Mouse (Mus musculus) midbrain, embryonic 11.5 days (tissue): Measurements from ENCODE around the gene Gemin8. TPM values are rescaled to one million over a fixed set of nuclear protein-coding genes. Genes with fewer than 3 reads are reported as not detected.
A peak's percentile ranks its signal among the peaks of the same experiment; 100 is the strongest.

Experiments used
- ATAC-seq: fragments of 200-750 bp; cut with Nextera tagmentation; 2 replicates; pipeline ENCODE4 v1.8.0; 2017; ENCODE audit warnings: moderate TSS enrichment, moderate library complexity; ENCODE audit not compliant: low FRiP score
- DNase-seq: peaks from one replicate; pipeline ENCODE4 v3.0.0; 2015; ENCODE audit warnings: low spot score; ENCODE audit errors: missing footprints
- H3K27ac ChIP-seq: fragments of 300-500 bp; sonication (generic); 2 replicates; pipeline ENCODE4 v1.5.1; 2014; ENCODE audit warnings: low read depth, low read length
- H3K27me3 ChIP-seq: fragments of 300-500 bp; sonication (generic); 2 replicates; pipeline ENCODE4 v1.6.1; 2014; ENCODE audit warnings: mild to moderate bottlenecking, low read length, moderate library complexity, mixed read lengths; ENCODE audit not compliant: control insufficient read depth, insufficient read depth
- H3K36me3 ChIP-seq: fragments of 300-500 bp; sonication (generic); 2 replicates; pipeline ENCODE4 v1.6.1; 2014; ENCODE audit warnings: mild to moderate bottlenecking, low read length, moderate library complexity, mixed read lengths; ENCODE audit not compliant: control insufficient read depth, insufficient read depth
- H3K4me1 ChIP-seq: fragments of 300-500 bp; sonication (generic); 2 replicates; pipeline ENCODE4 v1.6.1; 2014; ENCODE audit warnings: low read length; ENCODE audit not compliant: control insufficient read depth, insufficient read depth
- H3K4me2 ChIP-seq: fragments of 300-500 bp; sonication (generic); 2 replicates; pipeline ENCODE4 v1.6.1; 2014; ENCODE audit warnings: mild to moderate bottlenecking, moderate library complexity
- H3K4me3 ChIP-seq: fragments of 300-500 bp; sonication (generic); 2 replicates; pipeline ENCODE4 v1.5.1; 2014; ENCODE audit warnings: low read depth, low read length
- H3K9ac ChIP-seq: fragments of 300-500 bp; sonication (generic); 2 replicates; pipeline ENCODE4 v1.6.1; 2014; ENCODE audit warnings: low read length
- H3K9me3 ChIP-seq: fragments of 300-500 bp; sonication (generic); 2 replicates; pipeline ENCODE4 v1.6.1; 2016; ENCODE audit warnings: low read length; ENCODE audit not compliant: control insufficient read depth
- WGBS: fragments of 180-500 bp; shearing (Covaris S2); extraction: QIAGEN DNeasy Blood & Tissue Kit; methylation state at CpG from one replicate; pipeline ENCODE4 v1.1.7; 2014; 5-methylcytosine and 5-hydroxymethylcytosine counted together
- polyA plus RNA-seq: library from polyadenylated mRNA; unstranded; fragments of >200 nt; fragmentation: Nextera tagmentation; extraction: Ambion mirVana; gene quantifications from 2 replicates; pipeline ENCODE4 v1.2.1, GENCODE M21; 2014

Gene Gemin8
- polyA plus RNA-seq, 1 experiment from 2014 or later = 16.8 TPM

- Histone ChIP-seq H3K27me3 (no peaks in the 10 kb centered on the region; the same call in 1 of the 2 replicates), H3K27ac (no peak overlapping the region), H3K4me1 (peaks cover 3% of the 10 kb centered on the region; the same call in 1 of the 2 replicates), H3K4me2 (no peak overlapping the region), H3K4me3 (no peak overlapping the region), H3K36me3 (no peaks in the 10 kb centered on the region), H3K9me3 (no peaks in the 10 kb centered on the region), H3K9ac (no peak overlapping the region)
- DNase-seq = peak; percentile 83
- WGBS = 51% methylated on average over 7 of the region's 7 CpGs
- ATAC-seq = no peak
Measured at GRCm38 (mm10) chrX:166173796-166174195, 3.5 kb downstream of the Gemin8 start.

GRCm38 (mm10) chrX:166177929-166178328 is 7.7 kb downstream of the Gemin8 start:
- Histone ChIP-seq H3K4me2 (no peak overlapping the region), H3K4me1 (no peaks in the 10 kb centered on the region), H3K9me3 (no peaks in the 10 kb centered on the region), H3K27ac (no peak overlapping the region), H3K36me3 (no peaks in the 10 kb centered on the region), H3K27me3 (no peaks in the 10 kb centered on the region; the same call in 1 of the 2 replicates), H3K4me3 (no peak overlapping the region), H3K9ac (no peak overlapping the region)
- WGBS = 90% methylated on average over 7 of the region's 7 CpGs
- ATAC-seq = no peak
- DNase-seq = no peak

- H3K4me3 ChIP-seq = no peak overlapping the region
- WGBS = 76% methylated on average over 3 of the region's 3 CpGs
Measured at GRCm38 (mm10) chrX:166183094-166183493, 12.8 kb downstream of the Gemin8 start.

GRCm38 (mm10) chrX:166185327-166185913 is 15.2 kb downstream of the Gemin8 start:
- no peak for ATAC-seq
- Histone ChIP-seq H3K9me3 (no peaks in the 10 kb centered on the region), H3K36me3 (no peaks in the 10 kb centered on the region), H3K4me1 (no peaks in the 10 kb centered on the region), H3K9ac (no peak overlapping the region), H3K27ac (no peak overlapping the region), H3K4me2 (no peak overlapping the region), H3K27me3 (peaks cover 2% of the 10 kb centered on the region; the same call in 1 of the 2 replicates), H3K4me3 (no peak overlapping the region)
- DNase-seq = no peak
- 90% methylated on average over 9 of the region's 9 CpGs for WGBS

More at GRCm38 (mm10) chrX:166183094-166183493, 12.8 kb downstream of the Gemin8 start:
- Histone ChIP-seq H3K27me3 (peaks cover 2% of the 10 kb centered on the region; the same call in 1 of the 2 replicates), H3K36me3 (no peaks in the 10 kb centered on the region), H3K4me1 (no peaks in the 10 kb centered on the region), H3K4me2 (no peak overlapping the region), H3K9me3 (no peaks in the 10 kb centered on the region), H3K9ac (no peak overlapping the region), H3K27ac (no peak overlapping the region)
- DNase-seq = no peak
- ATAC-seq = no peak

GRCm38 (mm10) chrX:166187803-166188202 is 17.5 kb downstream of the Gemin8 start:
- H3K9me3 ChIP-seq = no peaks in the 10 kb centered on the region
- no peaks in the 10 kb centered on the region for H3K36me3 ChIP-seq
- no peak overlapping the region for H3K27ac ChIP-seq
- ATAC-seq (no peak), DNase-seq (no peak)
- H3K9ac ChIP-seq = no peak overlapping the region
- no peak overlapping the region for H3K4me3 ChIP-seq
- peaks cover 2% of the 10 kb centered on the region; the same call in 1 of the 2 replicates for H3K27me3 ChIP-seq
- WGBS = 86% methylated on average over 1 of the region's 1 CpGs
- no peak overlapping the region for H3K4me2 ChIP-seq
- H3K4me1 ChIP-seq = no peaks in the 10 kb centered on the region

GRCm38 (mm10) chrX:166196327-166196726 is 26.1 kb downstream of the Gemin8 start:
- DNase-seq (no peak), ATAC-seq (no peak)
- no peaks in the 10 kb centered on the region for H3K9me3 ChIP-seq
- H3K4me1 ChIP-seq = no peaks in the 10 kb centered on the region
- H3K9ac ChIP-seq = no peak overlapping the region
- H3K4me3 ChIP-seq = no peak overlapping the region
- no peak overlapping the region for H3K27ac ChIP-seq
- no peaks in the 10 kb centered on the region for H3K27me3 ChIP-seq
- H3K4me2 ChIP-seq = no peak overlapping the region
- no peaks in the 10 kb centered on the region for H3K36me3 ChIP-seq

- Histone ChIP-seq H3K36me3 (no peaks in the 10 kb centered on the region), H3K9ac (no peak overlapping the region), H3K4me2 (no peak overlapping the region), H3K27ac (no peak overlapping the region), H3K4me3 (no peak overlapping the region), H3K27me3 (no peaks in the 10 kb centered on the region), H3K9me3 (no peaks in the 10 kb centered on the region), H3K4me1 (no peaks in the 10 kb centered on the region)
- ATAC-seq (no peak), DNase-seq (no peak)
- 93% methylated on average over 2 of the region's 2 CpGs for WGBS
Measured at GRCm38 (mm10) chrX:166198266-166198665, 28.0 kb downstream of the Gemin8 start.

- Histone ChIP-seq H3K27me3 (no peaks in the 10 kb centered on the region), H3K4me3 (no peak overlapping the region), H3K4me1 (no peaks in the 10 kb centered on the region), H3K27ac (no peak overlapping the region), H3K36me3 (no peaks in the 10 kb centered on the region), H3K4me2 (no peak overlapping the region), H3K9me3 (no peaks in the 10 kb centered on the region), H3K9ac (no peak overlapping the region)
- no peak for DNase-seq
- ATAC-seq = no peak
Measured at GRCm38 (mm10) chrX:166199812-166200211, 29.6 kb downstream of the Gemin8 start.

GRCm38 (mm10) chrX:166214576-166214975 is 44.3 kb downstream of the Gemin8 start:
- H3K27me3 ChIP-seq = peaks cover 12% of the 10 kb centered on the region
- no peaks in the 10 kb centered on the region for H3K4me1 ChIP-seq
- H3K9me3 ChIP-seq = no peaks in the 10 kb centered on the region
- H3K27ac ChIP-seq = no peak overlapping the region
- DNase-seq (no peak), ATAC-seq (no peak)
- H3K4me3 ChIP-seq = no peak overlapping the region
- no peak overlapping the region for H3K4me2 ChIP-seq
- H3K36me3 ChIP-seq = no peaks in the 10 kb centered on the region
- H3K9ac ChIP-seq = no peak overlapping the region
- WGBS = 68% methylated on average over 2 of the region's 2 CpGs
